Mouse (Mus musculus) erythroblast, embryonic 14.5 days (primary cell): ENCODE measurements around the gene Gclc. TPM values are rescaled to one million over a fixed set of nuclear protein-coding genes. Genes with fewer than 3 reads are reported as not detected.
A peak's percentile ranks its signal among the peaks of the same experiment; 100 is the strongest.

Experiments used
- H3K27me3 ChIP-seq: 2 replicates; pipeline ENCODE4 v1.6.1; 2012; ENCODE audit warnings: inconsistent platforms; ENCODE audit not compliant: control insufficient read depth
- H3K36me3 ChIP-seq: 2 replicates; pipeline ENCODE4 v1.6.1; 2012; ENCODE audit warnings: mild to moderate bottlenecking, inconsistent platforms; ENCODE audit not compliant: control insufficient read depth
- H3K4me1 ChIP-seq: 2 replicates; pipeline ENCODE4 v1.6.1; 2012; ENCODE audit warnings: inconsistent platforms; ENCODE audit not compliant: control insufficient read depth
- H3K4me3 ChIP-seq: replicated peaks from 2 replicates; pipeline ENCODE3; 2012; ENCODE audit warnings: moderate library complexity, mild to moderate bottlenecking, inconsistent platforms
- H3K9me3 ChIP-seq: 2 replicates; pipeline ENCODE4 v1.6.1; 2012; ENCODE audit warnings: low read length, inconsistent platforms, mixed read lengths; ENCODE audit not compliant: control insufficient read depth
- GATA1 ChIP-seq: IDR thresholded peaks from 2 replicates; pipeline ENCODE4 v1.6.1; 2012; ENCODE audit warnings: low read length, inconsistent platforms, mixed read lengths
- TAL1 ChIP-seq: IDR thresholded peaks from 3 replicates; pipeline ENCODE4 v1.6.1; 2012; ENCODE audit warnings: low read length, inconsistent platforms, mixed read lengths
- polyA plus RNA-seq: library from polyadenylated mRNA; stranded (reverse); fragments of >175 nt; gene quantifications from 2 replicates; pipeline ENCODE4 v1.2.3, GENCODE M21; 2012

Gclc gene
- polyA plus RNA-seq, 1 experiment: 3.6 TPM

- H3K27me3 ChIP-seq: no peaks in the 10 kb centered on the region
- H3K9me3 ChIP-seq: no peaks in the 10 kb centered on the region; the same call in 1 of the 2 replicates
- H3K4me3 ChIP-seq: no peak overlapping the region
- no peaks in the 10 kb centered on the region for H3K4me1 ChIP-seq
- peaks cover 100% of the 10 kb centered on the region for H3K36me3 ChIP-seq
- TF ChIP-seq GATA1 (no peak), TAL1 (no peak)
Observed at GRCm38 (mm10) chr9:77789615-77790348, 35.4 kb downstream of the Gclc start.

GRCm38 (mm10) chr9:77793838-77794237, 39.5 kb downstream of the Gclc start:
- Histone ChIP-seq H3K9me3 (no peaks in the 10 kb centered on the region; the same call in 1 of the 2 replicates), H3K4me1 (no peaks in the 10 kb centered on the region), H3K27me3 (no peaks in the 10 kb centered on the region), H3K36me3 (peaks cover 94% of the 10 kb centered on the region), H3K4me3 (no peak overlapping the region)
- TF ChIP-seq GATA1 (no peak), TAL1 (no peak)

- Histone ChIP-seq H3K9me3 (no peaks in the 10 kb centered on the region), H3K4me1 (peaks cover 3% of the 10 kb centered on the region), H3K27me3 (no peaks in the 10 kb centered on the region), H3K36me3 (peaks cover 24% of the 10 kb centered on the region), H3K4me3 (no peak overlapping the region)
- TF ChIP-seq TAL1: no peak
- TF ChIP-seq GATA1: no peak
Observed at GRCm38 (mm10) chr9:77802461-77802860, 48.1 kb downstream of the Gclc start.

DNA sequence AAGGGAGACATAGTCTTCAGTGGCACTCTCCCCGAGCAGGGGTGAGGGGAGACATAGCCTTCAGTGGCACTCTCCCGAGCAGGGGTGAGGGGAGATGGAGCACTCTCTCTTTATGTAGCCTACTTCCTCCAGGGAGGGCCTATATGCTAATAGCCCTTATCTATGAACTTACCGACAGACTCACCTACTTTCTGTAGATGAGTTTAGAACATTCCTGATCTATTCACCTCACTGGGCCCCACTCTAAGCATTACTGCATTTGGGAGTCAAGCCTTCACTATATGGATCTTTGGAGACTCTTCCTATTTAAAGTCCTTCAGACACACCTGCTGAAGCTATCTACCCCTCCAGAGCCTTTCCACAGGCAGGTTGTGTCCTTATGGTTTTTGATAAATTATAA, 52.1 kb downstream of the Gclc start:
- Histone ChIP-seq H3K4me3 (peak overlapping the region; percentile 34), H3K36me3 (no peaks in the 10 kb centered on the region)

GRCm38 (mm10) chr9:77806842-77807668, 52.7 kb downstream of the Gclc start:
- Histone ChIP-seq H3K27me3 (no peaks in the 10 kb centered on the region), H3K36me3 (no peaks in the 10 kb centered on the region), H3K4me1 (peaks cover 3% of the 10 kb centered on the region), H3K4me3 (peak overlapping the region; percentile 34), H3K9me3 (no peaks in the 10 kb centered on the region)
- TF ChIP-seq TAL1 (no peak), GATA1 (no peak)

More for the DNA sequence above, 52.1 kb downstream of the Gclc start:
- H3K4me1 ChIP-seq: peaks cover 3% of the 10 kb centered on the region
- no peaks in the 10 kb centered on the region for H3K27me3 ChIP-seq
- TF ChIP-seq TAL1 (no peak), GATA1 (no peak)
- H3K9me3 ChIP-seq: no peaks in the 10 kb centered on the region

DNA sequence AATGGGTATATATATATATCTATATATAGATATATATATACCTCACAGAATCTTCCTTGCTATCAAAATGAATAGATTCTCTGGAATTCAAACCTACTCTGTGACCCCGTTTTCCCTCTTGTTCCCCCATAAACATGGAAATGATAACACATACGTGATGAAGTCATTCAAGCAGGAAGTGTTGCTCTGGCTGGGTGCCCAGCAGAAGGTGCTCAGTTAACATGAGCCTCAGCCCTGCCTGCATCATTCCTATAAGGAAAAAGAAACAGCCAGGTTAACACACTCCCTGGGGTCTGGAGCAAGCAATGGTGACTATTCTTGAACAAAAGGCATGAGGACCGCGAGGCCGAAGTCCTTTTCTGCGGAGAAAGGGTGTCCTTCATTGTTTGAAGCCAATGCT, 54.1 kb downstream of the Gclc start:
- Histone ChIP-seq H3K9me3 (no peaks in the 10 kb centered on the region), H3K4me3 (no peak overlapping the region), H3K4me1 (peaks cover 3% of the 10 kb centered on the region), H3K27me3 (no peaks in the 10 kb centered on the region), H3K36me3 (no peaks in the 10 kb centered on the region)
- TF ChIP-seq GATA1 (no peak), TAL1 (no peak)

- TF ChIP-seq TAL1 (no peak), GATA1 (no peak)
- Histone ChIP-seq H3K9me3 (no peaks in the 10 kb centered on the region), H3K4me1 (no peaks in the 10 kb centered on the region), H3K4me3 (no peak overlapping the region), H3K36me3 (no peaks in the 10 kb centered on the region), H3K27me3 (no peaks in the 10 kb centered on the region)
Observed at GRCm38 (mm10) chr9:77818858-77819257, 64.5 kb downstream of the Gclc start.

- Histone ChIP-seq H3K4me1 (no peaks in the 10 kb centered on the region), H3K9me3 (no peaks in the 10 kb centered on the region)
- no peak for TF ChIP-seq GATA1
Observed at GRCm38 (mm10) chr9:77819318-77819717, 65.0 kb downstream of the Gclc start.

DNA sequence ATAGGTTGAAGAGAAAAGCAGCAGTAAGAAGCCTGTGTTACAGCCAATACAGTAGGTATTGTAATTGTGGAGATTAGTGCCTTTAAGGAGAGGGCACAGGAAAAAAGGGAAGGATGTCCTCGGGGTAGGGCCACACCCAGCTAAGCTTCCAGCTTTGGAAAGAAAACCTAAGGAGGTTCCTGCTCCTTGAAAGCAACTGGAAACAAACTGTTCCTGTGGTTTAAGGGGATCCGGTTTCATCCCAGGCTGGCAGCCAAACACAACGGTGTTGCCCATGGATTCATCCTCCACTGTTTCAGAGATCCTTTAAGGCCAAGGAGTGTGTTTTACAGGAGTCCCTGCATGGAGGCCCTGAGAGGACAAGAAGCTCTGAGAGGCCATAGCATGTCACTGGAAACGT, 66.5 kb downstream of the Gclc start:
- Histone ChIP-seq H3K9me3 (no peaks in the 10 kb centered on the region), H3K4me1 (no peaks in the 10 kb centered on the region), H3K36me3 (no peaks in the 10 kb centered on the region), H3K27me3 (no peaks in the 10 kb centered on the region), H3K4me3 (no peak overlapping the region)
- TF ChIP-seq GATA1 (no peak), TAL1 (no peak)

More at GRCm38 (mm10) chr9:77819318-77819717, 65.0 kb downstream of the Gclc start:
- H3K4me3 ChIP-seq: no peak overlapping the region
- no peaks in the 10 kb centered on the region for H3K36me3 ChIP-seq
- no peaks in the 10 kb centered on the region for H3K27me3 ChIP-seq
